Mouse (Mus musculus) urinary bladder, postnatal 10 days (tissue): ENCODE data around the gene Cap1.

Source experiments
- DNase-seq: peaks from one replicate; pipeline ENCODE4 v3.0.0; 2022; ENCODE audit warnings: low spot score

Gene Cap1

DNA sequence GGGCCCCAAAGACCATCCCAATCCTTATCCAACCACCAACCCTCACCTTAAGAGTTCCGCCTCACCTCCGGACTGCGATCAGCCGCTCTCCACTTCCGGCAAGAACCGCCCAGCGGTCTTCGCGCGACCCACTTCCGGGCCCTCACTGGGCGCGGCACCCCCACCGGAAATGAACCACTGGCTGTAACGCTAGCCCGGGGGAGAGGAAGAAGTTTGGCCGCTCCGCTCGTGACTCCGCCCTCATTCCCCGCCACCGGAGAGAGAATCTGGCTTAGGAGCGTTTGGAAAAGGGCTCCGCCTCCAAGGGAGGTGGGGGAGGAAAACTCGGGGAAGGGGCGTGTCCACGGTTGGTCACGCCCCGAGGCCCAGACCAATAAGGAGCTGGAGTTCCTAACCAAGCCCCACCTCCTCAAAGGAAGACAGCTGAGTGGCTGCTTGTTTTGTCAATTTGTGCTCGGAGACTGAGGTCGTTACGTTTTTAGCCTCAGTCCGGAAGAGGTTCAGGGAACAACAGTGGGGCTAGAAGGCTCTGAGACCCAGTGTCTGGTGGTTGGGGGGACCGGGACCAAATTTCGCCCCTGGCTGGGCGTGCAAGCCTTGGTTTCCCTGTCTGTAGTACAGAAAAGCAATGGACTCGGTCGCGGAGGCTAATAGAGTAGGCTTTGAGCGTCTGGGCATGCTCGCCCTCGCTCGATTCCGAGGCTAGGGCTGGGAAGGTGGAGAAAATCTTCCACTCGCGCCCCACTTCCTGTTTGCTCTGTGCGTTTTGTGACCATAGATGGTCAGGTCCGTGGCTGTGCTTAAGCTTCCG is at the start of gene Cap1:
Gene Cap1 (minus strand): TSS at position 289 of the 811 bp plus-strand sequence.
- DNase-seq = peak; percentile 90

DNA sequence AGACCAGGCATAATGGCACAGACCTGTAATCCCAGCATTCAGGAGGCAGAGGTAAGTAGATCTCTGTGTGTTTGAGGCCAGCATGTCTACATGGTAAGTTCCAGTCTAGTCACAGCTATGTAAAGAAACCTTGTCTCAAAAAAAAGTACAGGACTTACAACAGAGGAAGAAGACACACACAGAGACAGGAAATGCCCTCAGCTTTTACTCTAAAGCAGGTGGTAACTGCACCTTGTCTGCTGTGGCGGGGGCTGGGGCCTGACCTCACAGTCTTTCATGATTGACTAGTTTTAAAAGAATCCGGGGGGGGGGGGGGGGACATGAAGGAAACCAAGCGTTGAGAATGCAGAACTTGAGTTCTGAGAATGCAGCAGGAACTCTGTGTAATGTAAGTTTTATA is 48.0 kb upstream of the Cap1 start:
- no peak for DNase-seq

- no peak for DNase-seq
Measured at GRCm38 (mm10) chr4:122933051-122933591, 47.3 kb upstream of the Cap1 start.

DNA sequence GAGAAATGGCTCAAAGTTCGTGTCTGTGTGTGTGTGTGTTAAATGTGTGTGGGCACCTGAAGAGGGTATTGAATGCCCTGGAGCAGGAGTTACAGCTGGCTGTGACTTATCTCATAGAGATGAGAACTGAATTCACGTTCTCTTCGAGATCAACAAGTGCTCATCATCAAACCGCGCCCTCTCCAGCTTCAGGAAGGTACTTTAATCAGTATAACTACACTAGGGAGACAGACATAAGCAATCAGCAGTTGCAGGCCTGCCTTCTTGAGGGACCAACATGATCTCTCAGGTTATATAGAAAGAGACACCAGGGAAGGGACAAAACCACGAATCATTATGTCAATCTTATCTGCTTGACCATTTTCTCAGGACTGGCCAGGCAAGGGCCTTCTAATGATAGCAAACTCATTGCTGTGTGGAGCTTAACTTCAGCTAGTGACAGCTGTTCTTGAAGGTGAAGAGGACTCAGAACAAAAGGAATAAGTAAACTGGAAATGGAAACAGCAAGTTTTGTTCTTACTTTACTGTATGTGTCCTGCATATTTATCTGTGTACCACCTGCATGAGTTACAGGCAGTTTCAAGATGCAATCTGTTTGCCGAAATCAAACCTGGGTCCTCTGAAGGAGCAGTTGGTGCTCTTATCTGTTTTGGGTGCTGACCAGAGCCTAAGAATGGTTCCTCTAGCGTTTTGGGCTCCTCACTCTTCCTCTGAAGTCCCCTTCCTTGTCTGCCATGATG is 46.6 kb upstream of the Cap1 start:
- no peak for DNase-seq

GRCm38 (mm10) chr4:122930939-122931590 is 45.2 kb upstream of the Cap1 start:
- DNase-seq = no peak

- DNase-seq = no peak
Measured at GRCm38 (mm10) chr4:122923392-122924344, 37.8 kb upstream of the Cap1 start.

GRCm38 (mm10) chr4:122922841-122923240 is 37.0 kb upstream of the Cap1 start:
- no peak for DNase-seq

GRCm38 (mm10) chr4:122915985-122916384 is 30.1 kb upstream of the Cap1 start:
- no peak for DNase-seq

DNA sequence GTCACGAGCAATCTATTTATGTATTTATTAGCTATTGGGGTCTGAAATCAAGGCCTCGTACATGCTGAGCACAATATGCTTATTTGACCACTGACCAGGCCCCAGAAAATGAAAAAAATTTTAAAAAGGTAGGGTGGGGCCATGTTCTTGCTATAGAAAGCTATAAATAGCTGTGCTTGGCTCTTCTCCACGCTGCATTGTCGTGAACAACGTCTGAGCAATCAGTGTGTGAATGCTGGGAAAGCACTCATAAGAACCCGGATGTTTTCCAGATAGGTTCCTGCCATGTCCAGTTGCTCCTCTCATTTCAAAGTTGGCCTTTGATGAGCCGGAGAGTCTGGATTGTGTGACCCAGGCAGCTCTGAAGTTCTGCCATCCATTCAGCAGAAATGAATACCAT is 28.3 kb upstream of the Cap1 start:
- DNase-seq = no peak

DNA sequence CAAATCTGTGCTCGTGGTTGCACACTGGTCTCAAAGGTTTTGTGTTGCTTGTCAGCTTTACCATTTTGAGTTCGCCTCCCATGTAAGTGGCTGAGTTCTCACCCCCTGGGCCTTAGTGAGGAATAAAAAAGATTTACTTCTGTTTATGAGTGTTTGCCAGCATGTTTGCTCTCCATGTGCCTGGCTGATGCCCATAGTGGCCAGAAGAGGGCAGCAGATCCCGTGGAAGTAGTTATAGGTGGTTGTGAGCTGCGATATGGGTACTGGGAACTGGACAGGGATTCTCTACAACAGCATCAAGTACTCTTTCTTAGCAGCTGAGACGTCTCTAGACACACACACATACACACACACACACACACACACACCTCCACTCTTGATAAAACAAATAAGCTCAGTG is 26.8 kb upstream of the Cap1 start:
- no peak for DNase-seq

- DNase-seq = no peak
Measured at GRCm38 (mm10) chr4:122910577-122910976, 24.7 kb upstream of the Cap1 start.

DNA sequence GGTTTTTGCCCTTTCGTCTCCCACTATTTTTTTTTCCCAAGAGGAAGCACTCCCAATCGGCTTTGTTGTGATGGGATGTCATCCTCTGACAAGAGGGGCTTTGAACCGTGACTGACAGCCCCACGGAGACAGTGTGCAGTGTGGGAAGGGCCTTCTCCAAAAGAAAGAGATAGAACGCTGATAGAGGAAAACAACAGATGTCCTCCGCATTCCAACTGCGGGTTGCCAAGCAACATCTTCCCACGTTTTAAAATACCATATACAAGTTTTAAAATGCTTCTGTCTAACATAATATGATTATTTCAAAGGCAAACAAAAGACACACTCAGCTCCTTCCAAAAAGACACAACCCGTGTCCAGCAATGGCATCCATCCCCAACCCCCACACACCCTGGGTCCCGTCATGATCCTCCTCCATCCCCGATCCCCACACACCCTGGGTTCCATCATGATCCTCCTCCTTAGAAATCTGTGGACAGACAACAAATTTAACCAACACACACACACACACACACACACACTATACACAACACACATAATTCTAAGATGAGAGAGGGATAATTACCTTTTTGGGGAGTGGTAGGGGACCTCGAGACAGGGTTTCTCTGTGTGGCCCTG is 23.8 kb upstream of the Cap1 start:
- DNase-seq = no peak

DNA sequence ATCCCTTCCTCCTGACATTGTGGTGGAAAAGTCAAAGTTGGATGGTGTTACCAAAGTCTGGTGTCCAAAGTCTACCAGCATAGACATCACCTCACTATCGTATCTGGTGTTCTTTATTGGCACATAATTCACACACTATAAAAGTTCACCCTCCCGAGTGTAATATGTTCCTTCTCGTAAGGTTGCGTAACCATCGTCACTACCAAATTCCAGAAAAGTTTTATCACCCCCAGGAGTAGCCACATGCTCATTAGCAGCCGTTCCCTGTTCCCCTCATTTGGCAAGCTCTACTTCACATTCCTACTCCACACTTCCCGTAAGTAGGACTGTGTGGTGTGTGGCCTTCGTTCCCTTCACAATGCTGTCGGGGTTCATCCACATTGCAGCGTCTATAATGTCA is 19.5 kb upstream of the Cap1 start:
- no peak for DNase-seq

DNA sequence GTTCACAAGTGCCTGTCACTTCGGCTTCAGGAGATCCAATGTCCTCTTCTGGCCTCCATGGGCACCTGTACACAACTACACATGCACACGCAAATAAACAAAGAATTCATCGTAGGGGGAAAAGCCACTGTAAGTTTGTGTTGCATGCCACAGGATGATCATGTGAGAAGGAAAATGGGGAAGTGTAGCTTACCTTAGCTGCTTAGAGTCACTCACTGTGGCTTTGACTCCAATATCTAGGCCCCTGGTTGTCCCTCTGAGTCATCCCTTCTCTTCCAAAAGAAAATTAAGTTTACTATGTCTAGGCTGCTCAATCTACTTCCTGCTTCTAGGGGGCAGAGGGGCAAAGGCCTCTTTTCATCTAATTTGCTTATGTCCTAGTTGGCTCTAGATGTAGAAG is 17.9 kb upstream of the Cap1 start:
- DNase-seq = no peak

DNA sequence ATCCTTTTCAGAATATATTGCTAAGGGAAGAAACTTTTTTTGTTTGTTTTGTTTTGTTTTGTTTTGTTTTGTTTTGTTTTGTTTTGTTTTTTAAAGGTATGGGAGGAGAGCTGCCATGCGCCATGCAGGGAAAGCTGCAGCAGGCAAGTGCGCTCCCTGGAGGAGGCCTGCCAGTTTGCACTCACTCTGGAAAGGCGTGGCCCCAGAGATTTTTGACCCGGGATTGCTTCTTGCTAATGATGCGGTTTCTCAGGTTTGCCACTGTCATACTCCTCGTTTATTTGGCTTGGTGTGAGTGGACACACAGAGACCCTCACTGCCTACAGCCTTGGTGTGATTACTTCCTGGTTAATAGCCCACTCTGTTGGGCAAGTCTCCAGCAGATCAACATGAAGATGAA is 16.3 kb upstream of the Cap1 start:
- no peak for DNase-seq

DNA sequence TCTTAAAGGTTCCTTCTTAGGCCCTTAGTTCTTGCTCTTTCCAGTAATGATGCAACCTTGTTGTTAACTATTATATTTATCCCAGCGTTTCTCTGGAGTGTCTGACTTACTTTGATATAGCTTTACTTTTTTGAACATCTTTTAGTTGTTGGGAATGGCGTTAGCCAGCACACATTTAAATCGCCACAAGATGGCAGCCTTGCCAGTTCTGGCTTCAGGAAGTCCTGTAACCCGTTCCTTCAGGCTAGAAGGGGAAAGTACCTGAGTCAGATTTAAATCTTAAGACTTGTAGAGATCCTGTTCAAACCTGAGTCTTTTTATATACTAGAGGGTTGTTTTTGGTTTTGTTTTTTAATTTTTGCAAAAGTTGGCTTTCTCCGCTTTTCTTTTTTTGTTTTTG is 12.5 kb upstream of the Cap1 start:
- DNase-seq = no peak

- no peak for DNase-seq
Measured at GRCm38 (mm10) chr4:122897750-122898149, 11.9 kb upstream of the Cap1 start.

- no peak for DNase-seq
Measured at GRCm38 (mm10) chr4:122892157-122892556, 6.3 kb upstream of the Cap1 start.

- no peak for DNase-seq
Measured at GRCm38 (mm10) chr4:122891597-122891996, 5.7 kb upstream of the Cap1 start.

DNA sequence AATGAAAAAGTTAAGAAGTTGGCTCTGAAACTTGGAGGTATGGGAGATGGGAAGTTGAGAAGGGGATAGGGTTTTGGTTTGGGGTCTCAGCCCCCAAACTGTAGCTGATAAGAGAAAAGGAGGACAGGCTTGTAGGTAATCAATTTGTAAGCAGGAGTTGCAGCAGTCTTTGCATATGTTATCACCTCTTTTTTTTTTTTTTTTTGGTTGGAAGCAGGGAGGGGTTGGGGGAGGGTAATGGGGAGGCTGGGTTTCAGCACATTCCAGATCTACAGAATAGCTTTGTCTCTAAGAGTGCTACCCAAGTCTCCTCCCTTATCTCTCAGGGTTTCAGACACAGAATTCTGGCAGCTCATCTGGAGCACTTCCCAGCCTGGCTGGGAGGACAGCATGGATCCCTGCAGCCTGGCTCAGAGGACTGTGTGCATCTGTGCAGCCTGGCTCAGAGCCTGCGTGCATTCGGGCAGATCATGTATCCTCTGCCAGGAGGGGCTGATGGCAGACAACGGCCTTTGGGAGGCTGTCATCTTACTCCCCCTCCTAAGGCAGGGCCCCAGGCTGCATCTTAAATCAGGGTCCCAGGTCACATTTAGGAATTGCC is 5.1 kb upstream of the Cap1 start:
- no peak for DNase-seq

- no peak for DNase-seq
Measured at GRCm38 (mm10) chr4:122887336-122887735, 1.5 kb upstream of the Cap1 start.
